Mouse (Mus musculus) olfactory bulb, adult 2 months (tissue): ENCODE results near the gene Deup1.

ENCODE experiments used
- CTCF ChIP-seq: fragments of 200-500 bp; IDR thresholded peaks from 2 replicates; pipeline ENCODE4 v1.5.1; 2012; ENCODE audit warnings: low read depth, mild to moderate bottlenecking, low read length, moderate library complexity; ENCODE audit not compliant: insufficient read depth
- POLR2A ChIP-seq: fragments of 200-500 bp; IDR thresholded peaks from 2 replicates; pipeline ENCODE4 v1.6.1; 2012; ENCODE audit warnings: mild to moderate bottlenecking, low read depth, low read length, moderate library complexity; ENCODE audit not compliant: insufficient read depth

GRCm38 (mm10) chr9:15525246-15525645 lies 102.5 kb downstream of the Deup1 start:
- no peak for TF ChIP-seq CTCF
- TF ChIP-seq POLR2A = no peak
